Mouse (Mus musculus) midbrain, embryonic 16.5 days (tissue): ENCODE measurements at regions not wholly inside any gene's neighbourhood (a gene's known extent, or its start where the extent isn't known, plus 50 kb on each side); places are given as distances from the start of the nearest gene placed in this dataset.
A peak's percentile ranks its signal among the peaks of the same experiment; 100 is the strongest.

Experiments
- ATAC-seq: fragments of 200-750 bp; cut with Nextera tagmentation; 2 replicates; pipeline ENCODE4 v1.8.0; 2017; ENCODE audit warnings: moderate TSS enrichment
- H3K27ac ChIP-seq: fragments of 300-500 bp; sonication (generic); 2 replicates; pipeline ENCODE4 v1.5.1; 2014; ENCODE audit warnings: mild to moderate bottlenecking, low read length, mixed read lengths
- H3K27me3 ChIP-seq: fragments of 300-500 bp; sonication (generic); 2 replicates; pipeline ENCODE4 v1.6.1; 2014; ENCODE audit warnings: low read depth, low read length, mixed read lengths; ENCODE audit not compliant: control insufficient read depth, insufficient read depth
- H3K36me3 ChIP-seq: fragments of 300-500 bp; sonication (generic); 2 replicates; pipeline ENCODE4 v1.6.1; 2014; ENCODE audit warnings: mild to moderate bottlenecking, low read length, moderate library complexity, mixed read lengths; ENCODE audit not compliant: control insufficient read depth, insufficient read depth
- H3K4me1 ChIP-seq: fragments of 300-500 bp; sonication (generic); 2 replicates; pipeline ENCODE4 v1.6.1; 2014; ENCODE audit warnings: mild to moderate bottlenecking, low read length, mixed read lengths; ENCODE audit not compliant: control insufficient read depth, insufficient read depth
- H3K4me2 ChIP-seq: fragments of 300-500 bp; sonication (generic); 2 replicates; pipeline ENCODE4 v1.6.1; 2014; ENCODE audit warnings: mild to moderate bottlenecking, low read length, mixed read lengths
- H3K4me3 ChIP-seq: fragments of 300-500 bp; sonication (generic); 2 replicates; pipeline ENCODE4 v1.5.1; 2014; ENCODE audit warnings: low read depth, mild to moderate bottlenecking, low read length, moderate library complexity, mixed read lengths
- H3K9ac ChIP-seq: fragments of 300-500 bp; sonication (generic); 2 replicates; pipeline ENCODE4 v1.6.1; 2014; ENCODE audit warnings: low read depth, low read length, mixed read lengths
- H3K9me3 ChIP-seq: fragments of 300-500 bp; sonication (generic); replicated peaks from 2 replicates; pipeline ENCODE4 v1.6.1; 2014; ENCODE audit warnings: mild to moderate bottlenecking, low read length, mixed read lengths; ENCODE audit not compliant: control insufficient read depth, poor library complexity, severe bottlenecking
- WGBS: fragments of 180-500 bp; shearing (Covaris S2); extraction: QIAGEN DNeasy Blood & Tissue Kit; methylation state at CpG from one replicate; pipeline ENCODE4 v1.1.7; 2014; 5-methylcytosine and 5-hydroxymethylcytosine counted together

DNA sequence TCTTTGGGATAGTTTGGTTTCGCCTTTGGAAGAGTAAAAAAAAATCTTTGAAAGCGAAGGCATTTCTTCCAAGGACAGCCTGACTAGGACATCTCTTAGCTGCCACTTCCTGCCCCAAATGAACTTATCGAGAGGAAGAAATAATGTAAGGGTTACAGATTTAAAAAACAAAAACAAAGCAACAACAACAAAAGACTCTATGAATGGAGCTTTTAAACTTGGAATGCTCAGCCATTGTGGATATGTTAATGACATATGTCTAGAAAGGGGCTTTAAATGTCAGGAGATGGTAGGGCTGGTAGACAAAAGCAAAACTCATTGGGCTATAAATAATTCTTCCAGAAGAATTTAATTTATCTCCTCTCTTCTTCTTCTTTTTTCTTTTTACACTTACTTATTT lies 2041.7 kb downstream of the A830018L16Rik start:
- WGBS: 79% methylated on average over 3 of the region's 3 CpGs
- Histone ChIP-seq H3K4me3 (no peak overlapping the region), H3K27ac (no peak overlapping the region), H3K4me1 (no peaks in the 10 kb centered on the region), H3K36me3 (no peaks in the 10 kb centered on the region), H3K9ac (no peak overlapping the region), H3K27me3 (no peaks in the 10 kb centered on the region), H3K4me2 (no peak overlapping the region), H3K9me3 (no peaks in the 10 kb centered on the region)
- no peak for ATAC-seq

DNA sequence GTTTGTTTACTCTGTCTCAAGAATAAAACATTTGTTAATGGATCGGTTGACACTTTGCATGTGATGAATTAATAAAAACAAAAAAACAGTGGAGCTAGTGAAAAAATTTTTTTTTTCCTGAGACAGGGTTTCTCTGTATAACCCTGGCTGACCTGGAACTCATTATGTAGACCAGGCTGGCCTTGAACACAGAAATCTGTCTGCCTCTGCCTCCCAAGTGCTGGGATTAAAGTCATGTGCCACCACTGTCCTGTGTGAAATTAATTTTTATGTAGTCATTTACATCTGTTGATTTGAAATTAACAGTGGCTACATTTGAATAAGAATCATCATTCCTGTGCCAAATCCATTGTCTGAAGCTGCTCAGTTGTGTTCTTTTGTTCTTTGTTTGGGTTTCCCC lies 2050.4 kb downstream of the A830018L16Rik start:
- no peak overlapping the region for H3K27ac ChIP-seq
- no peaks in the 10 kb centered on the region; the same call in 1 of the 2 replicates for H3K4me1 ChIP-seq
- H3K36me3 ChIP-seq: no peaks in the 10 kb centered on the region
- no peak overlapping the region for H3K4me2 ChIP-seq
- no peaks in the 10 kb centered on the region for H3K27me3 ChIP-seq
- ATAC-seq: no peak
- no peaks in the 10 kb centered on the region for H3K9me3 ChIP-seq
- no peak overlapping the region for H3K4me3 ChIP-seq
- WGBS: 100% methylated on average over 1 of the region's 1 CpGs
- H3K9ac ChIP-seq: no peak overlapping the region

DNA sequence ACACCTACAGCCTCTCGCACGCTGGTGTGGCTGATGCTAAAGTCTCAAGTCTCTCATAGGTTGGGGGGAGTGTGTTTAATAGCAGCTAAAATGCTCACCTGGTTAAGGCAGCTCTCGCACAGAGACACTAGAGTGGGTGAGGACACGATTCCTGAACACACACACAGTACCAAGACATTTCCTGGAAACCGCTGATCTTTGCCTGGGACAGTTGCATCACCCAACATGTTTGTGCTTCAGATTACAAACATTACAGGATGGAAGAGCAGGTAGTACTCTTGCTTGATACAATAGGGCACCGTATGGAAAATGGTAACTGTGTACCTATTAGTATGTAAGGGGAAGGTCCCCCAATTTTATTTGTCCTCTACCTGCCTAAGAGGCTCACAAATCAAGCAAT lies 2053.3 kb downstream of the A830018L16Rik start:
- no peaks in the 10 kb centered on the region for H3K27me3 ChIP-seq
- H3K36me3 ChIP-seq: no peaks in the 10 kb centered on the region
- H3K27ac ChIP-seq: no peak overlapping the region
- WGBS: 84% methylated on average over 6 of the region's 6 CpGs
- no peak overlapping the region for H3K9ac ChIP-seq
- H3K9me3 ChIP-seq: no peaks in the 10 kb centered on the region
- no peak overlapping the region for H3K4me3 ChIP-seq
- H3K4me2 ChIP-seq: no peak overlapping the region
- no peak for ATAC-seq
- H3K4me1 ChIP-seq: no peaks in the 10 kb centered on the region; the same call in 1 of the 2 replicates

DNA sequence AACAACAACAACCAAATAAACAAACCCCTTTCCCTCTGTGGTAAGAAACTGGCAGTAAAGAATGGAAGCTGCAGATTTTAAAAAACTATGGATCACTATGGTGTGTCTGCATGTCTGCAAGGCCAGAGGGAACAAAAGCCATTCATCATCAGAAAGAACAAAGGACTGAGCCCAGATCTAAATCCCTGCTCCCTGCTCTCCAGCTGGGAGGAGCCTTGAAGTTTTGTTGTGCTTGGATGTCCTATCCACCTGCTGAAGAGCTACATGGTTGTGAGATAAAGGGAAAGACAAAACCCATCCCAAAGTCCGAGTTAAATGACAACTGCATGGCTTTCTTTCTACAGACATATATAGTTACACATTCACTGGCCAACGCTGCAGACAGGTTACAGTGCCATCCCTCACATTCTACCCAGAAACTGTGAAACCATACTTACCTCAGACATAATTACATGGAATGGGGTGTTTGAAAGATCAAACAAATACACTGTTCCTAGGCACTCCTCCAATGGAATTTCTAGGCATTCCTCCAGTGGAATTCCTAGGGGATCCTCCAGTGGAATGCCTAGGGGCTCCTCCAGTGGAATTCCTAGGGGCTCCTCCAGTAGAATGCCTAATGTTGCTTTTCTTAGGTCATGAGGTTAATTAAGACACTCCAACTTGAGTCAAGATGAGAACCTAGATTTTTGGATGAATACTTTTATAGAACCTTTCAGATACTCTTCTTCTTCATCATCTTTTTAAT lies 2054.2 kb downstream of the A830018L16Rik start:
- WGBS: 14% methylated on average over 2 of the region's 2 CpGs
- Histone ChIP-seq H3K9ac (no peak overlapping the region), H3K27me3 (no peaks in the 10 kb centered on the region), H3K27ac (no peak overlapping the region), H3K4me3 (no peak overlapping the region), H3K4me1 (no peaks in the 10 kb centered on the region; the same call in 1 of the 2 replicates), H3K36me3 (no peaks in the 10 kb centered on the region), H3K9me3 (no peaks in the 10 kb centered on the region), H3K4me2 (no peak overlapping the region)
- ATAC-seq: no peak

DNA sequence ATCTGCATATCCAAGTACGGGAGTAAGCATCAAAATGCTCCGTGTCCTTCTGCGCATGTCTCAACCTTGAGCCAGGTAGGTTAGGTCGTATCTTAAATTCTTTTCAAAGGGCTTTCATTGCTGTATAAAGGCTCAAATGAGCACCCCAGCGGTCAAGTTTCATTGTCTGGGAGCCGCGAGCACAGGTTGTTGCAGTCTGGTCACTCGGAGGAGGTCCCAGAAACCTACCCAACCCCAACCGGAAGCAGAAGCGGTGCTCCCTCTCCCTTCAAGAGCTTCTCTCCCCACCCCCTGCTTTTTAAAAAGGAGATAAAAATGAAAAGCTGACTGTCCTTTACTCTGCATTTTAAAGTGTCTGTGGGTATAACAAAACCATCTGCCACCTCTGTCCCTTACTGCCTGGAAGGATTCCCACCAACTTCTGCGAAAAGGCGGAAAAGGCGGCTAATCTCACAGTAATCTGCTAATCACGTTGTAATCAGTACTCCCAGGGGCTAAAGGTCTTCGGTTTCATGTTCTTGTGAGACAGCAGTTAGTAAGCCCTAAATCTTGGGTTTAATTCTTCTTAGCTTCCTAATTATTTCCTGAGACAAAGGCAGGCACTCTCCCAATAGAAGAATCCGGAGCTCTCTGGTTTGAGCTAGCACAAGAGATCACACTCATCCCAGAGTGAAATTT lies 2081.0 kb downstream of the A830018L16Rik start:
- ATAC-seq: 0 out of 2 replicates have a peak, but pooled peaks have one; percentile 42
- H3K4me3 ChIP-seq: peak overlapping the region; percentile 38
- H3K9me3 ChIP-seq: no peaks in the 10 kb centered on the region
- H3K27me3 ChIP-seq: no peaks in the 10 kb centered on the region
- H3K4me2 ChIP-seq: peak overlapping the region; percentile 51
- peak overlapping the region; percentile 56; the same call in 1 of the 2 replicates for H3K9ac ChIP-seq
- no peak overlapping the region for H3K27ac ChIP-seq
- no peaks in the 10 kb centered on the region for H3K36me3 ChIP-seq
- WGBS: 17% methylated on average over 16 of the region's 16 CpGs
- peaks cover 8% of the 10 kb centered on the region; the same call in 1 of the 2 replicates for H3K4me1 ChIP-seq

DNA sequence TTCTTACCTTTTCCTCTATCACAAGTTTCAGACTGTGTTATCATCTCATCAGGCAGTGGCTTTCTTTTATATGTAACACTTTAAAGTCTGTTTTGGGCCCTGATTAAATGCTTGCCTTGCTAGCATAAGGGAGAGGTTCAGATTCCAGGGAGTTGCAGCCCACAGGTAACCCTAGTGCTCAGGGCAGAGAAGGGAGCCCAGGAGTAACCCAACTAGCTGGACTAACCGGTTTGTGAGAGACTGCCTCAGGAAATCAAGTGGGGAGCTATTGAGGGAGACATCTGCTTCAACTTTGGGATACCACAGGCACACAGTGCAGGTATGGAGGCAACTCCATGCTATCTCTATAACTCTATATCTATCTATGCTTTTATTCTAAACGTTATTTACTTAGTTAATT lies 2082.5 kb downstream of the A830018L16Rik start:
- Histone ChIP-seq H3K36me3 (no peaks in the 10 kb centered on the region), H3K4me3 (no peak overlapping the region), H3K27ac (no peak overlapping the region), H3K4me2 (no peak overlapping the region), H3K9me3 (no peaks in the 10 kb centered on the region), H3K27me3 (no peaks in the 10 kb centered on the region), H3K4me1 (peaks cover 8% of the 10 kb centered on the region; the same call in 1 of the 2 replicates), H3K9ac (no peak overlapping the region)
- ATAC-seq: no peak
- WGBS: 18% methylated on average over 2 of the region's 2 CpGs

DNA sequence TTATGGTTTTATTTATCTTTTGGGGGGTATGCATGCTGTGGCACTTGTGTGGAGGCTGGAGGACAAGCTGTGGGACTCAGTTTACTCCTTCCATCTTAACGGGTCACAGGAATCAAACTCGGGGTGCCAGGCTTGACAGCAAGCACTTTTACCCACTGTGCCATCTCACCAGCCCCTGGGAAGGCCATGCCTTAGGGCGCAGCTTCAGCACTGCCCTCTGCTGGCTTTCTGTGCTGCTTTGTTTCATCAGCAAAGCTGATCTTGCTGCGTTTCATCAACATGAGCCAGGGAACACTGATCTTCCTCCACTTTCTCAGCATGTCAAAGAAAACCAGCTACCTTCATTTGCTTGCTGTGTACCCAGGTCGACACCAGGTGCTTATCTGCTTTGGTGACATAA lies 2086.6 kb downstream of the A830018L16Rik start:
- Histone ChIP-seq H3K4me2 (no peak overlapping the region), H3K27me3 (no peaks in the 10 kb centered on the region), H3K9ac (no peak overlapping the region), H3K4me3 (no peak overlapping the region), H3K36me3 (no peaks in the 10 kb centered on the region), H3K4me1 (no peaks in the 10 kb centered on the region), H3K9me3 (no peaks in the 10 kb centered on the region), H3K27ac (no peak overlapping the region)
- no peak for ATAC-seq
- WGBS: 25% methylated on average over 5 of the region's 5 CpGs

DNA sequence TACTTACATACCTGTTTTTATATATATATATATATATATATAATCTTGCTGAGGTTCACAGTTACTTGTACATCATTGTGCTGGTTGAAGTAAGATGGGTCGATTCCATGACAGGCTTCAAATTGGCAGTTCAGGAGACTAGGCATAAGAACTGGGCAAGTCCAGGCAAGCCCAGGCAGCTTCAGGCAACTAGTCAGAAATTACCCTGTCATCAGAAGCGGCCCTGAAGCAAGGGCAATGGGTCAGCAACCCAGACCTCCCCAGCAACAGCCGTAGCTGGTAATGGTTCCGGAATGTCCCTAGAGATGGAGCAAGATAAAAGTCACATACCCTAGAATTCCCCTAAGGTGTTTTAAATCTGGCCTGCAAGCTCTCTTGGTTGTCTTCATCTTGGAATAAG lies 2088.0 kb downstream of the A830018L16Rik start:
- Histone ChIP-seq H3K9me3 (no peaks in the 10 kb centered on the region), H3K4me2 (no peak overlapping the region), H3K27ac (no peak overlapping the region), H3K4me1 (no peaks in the 10 kb centered on the region), H3K36me3 (no peaks in the 10 kb centered on the region), H3K4me3 (no peak overlapping the region), H3K27me3 (no peaks in the 10 kb centered on the region), H3K9ac (no peak overlapping the region)
- ATAC-seq: no peak
- WGBS: 84% methylated on average over 4 of the region's 4 CpGs

DNA sequence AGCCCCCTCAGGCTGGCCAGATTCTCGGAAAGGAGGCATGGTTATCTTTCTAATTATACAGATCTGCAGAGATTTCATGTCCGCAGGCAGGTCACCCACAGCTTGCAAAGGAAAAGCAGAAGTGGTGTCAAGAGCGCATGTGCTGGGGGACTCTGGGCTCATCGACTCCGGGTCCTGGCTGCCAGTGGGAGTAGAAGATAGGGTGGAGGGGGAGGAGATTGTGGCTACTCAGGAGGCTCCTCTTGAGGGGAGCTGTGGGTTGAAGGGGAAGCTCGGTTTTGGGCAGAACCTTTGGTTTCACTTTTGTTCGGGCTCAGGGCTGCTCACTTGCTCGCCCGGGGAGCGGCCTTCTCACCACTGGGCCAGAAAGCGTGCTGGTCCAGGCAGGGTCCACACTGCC lies 2099.9 kb downstream of the A830018L16Rik start:
- H3K9ac ChIP-seq: no peak overlapping the region
- no peak for ATAC-seq
- 94% methylated on average over 11 of the region's 11 CpGs for WGBS

More for the DNA sequence above, 2099.9 kb downstream of the A830018L16Rik start:
- Histone ChIP-seq H3K4me1 (no peaks in the 10 kb centered on the region), H3K27ac (no peak overlapping the region), H3K27me3 (no peaks in the 10 kb centered on the region), H3K4me2 (no peak overlapping the region), H3K9me3 (no peaks in the 10 kb centered on the region), H3K36me3 (no peaks in the 10 kb centered on the region), H3K4me3 (no peak overlapping the region)
